In genomic region chr6:52217459-52217768, GRCm38 (mm10) we compare ENCODE assay signal across 9 mouse cellular contexts. TPM values are rescaled to one million over a fixed set of nuclear protein-coding genes. Genes with fewer than 3 reads are reported as not detected.
DNase-seq lines count a peak whose midpoint lies in the region; ATAC-seq and TF ChIP-seq lines count a peak whose summit lies in the region.
"Had no signal": no experiment of that assay in that cellular context is flagged by ENCODE, and none has a peak within 500 bp of the region (broad histone marks: within the 10 kb centered on the region; RNA-seq: fewer than 3 reads in every experiment).

No protein-coding gene starts in this region.

- no peak overlapping the region for H3K9ac ChIP-seq in heart, embryonic 11.5 days (ENCODE audit: low read depth, low read length)
- no peak overlapping the region for H3K9ac ChIP-seq in hindbrain, postnatal 0 days (replicated peaks; ENCODE audit: low read length)
- H3K9ac ChIP-seq in liver, embryonic 13.5 days: no peak overlapping the region
- H3K9ac ChIP-seq in neural tube, embryonic 12.5 days: peak overlapping the region; percentile 100

- H3K4me2 ChIP-seq in heart, embryonic 11.5 days: peak overlapping the region; percentile 54
- peak overlapping the region; percentile 31; the same call in 1 of the 2 replicates for H3K4me2 ChIP-seq in hindbrain, postnatal 0 days (ENCODE audit: low read depth, low read length)
- H3K4me2 ChIP-seq in liver, embryonic 13.5 days: peak overlapping the region; percentile 46
- peak overlapping the region; percentile 99 for H3K4me2 ChIP-seq in neural tube, embryonic 12.5 days (replicated peaks)

- no peak for TF ChIP-seq CTCF in hindbrain, postnatal 0 days (IDR thresholded peaks at IDR 0.05; ENCODE audit: low read depth)

- peaks cover 100% of the 10 kb centered on the region for H3K27me3 ChIP-seq in heart, embryonic 11.5 days (ENCODE audit: control insufficient read depth, insufficient read depth, low read length)
- H3K27me3 ChIP-seq in forebrain, embryonic 10.5 days (ENCODE audit: poor library complexity, severe bottlenecking): peaks cover 100% of the 10 kb centered on the region
- peaks cover 96% of the 10 kb centered on the region for H3K27me3 ChIP-seq in hindbrain, postnatal 0 days (ENCODE audit: insufficient read depth, low read length)
- H3K27me3 ChIP-seq in liver, embryonic 13.5 days: peaks cover 100% of the 10 kb centered on the region
- no peaks in the 10 kb centered on the region for H3K27me3 ChIP-seq in neural tube, embryonic 12.5 days (replicated peaks)
- H3K27me3 ChIP-seq: CH12.LX had no signal

- no peaks in the 10 kb centered on the region for H3K9me3 ChIP-seq in heart, embryonic 11.5 days (replicated peaks; ENCODE audit: control insufficient read depth, low read length)
- no peaks in the 10 kb centered on the region for H3K9me3 ChIP-seq in forebrain, embryonic 10.5 days
- no peaks in the 10 kb centered on the region for H3K9me3 ChIP-seq in hindbrain, postnatal 0 days (ENCODE audit: low read length)
- no peaks in the 10 kb centered on the region for H3K9me3 ChIP-seq in liver, embryonic 13.5 days (replicated peaks)
- no peaks in the 10 kb centered on the region for H3K9me3 ChIP-seq in neural tube, embryonic 12.5 days

- H3K36me3 ChIP-seq in heart, embryonic 11.5 days (ENCODE audit: control insufficient read depth, insufficient read depth, low read length): no peaks in the 10 kb centered on the region
- no peaks in the 10 kb centered on the region for H3K36me3 ChIP-seq in forebrain, embryonic 10.5 days (replicated peaks)
- H3K36me3 ChIP-seq in hindbrain, postnatal 0 days (ENCODE audit: insufficient read depth, low read length): no peaks in the 10 kb centered on the region
- H3K36me3 ChIP-seq in liver, embryonic 13.5 days: no peaks in the 10 kb centered on the region
- no peaks in the 10 kb centered on the region for H3K36me3 ChIP-seq in neural tube, embryonic 12.5 days

- DNase-seq in heart, postnatal 36 days: no peak
- DNase-seq in forebrain, embryonic 10.5 days (ENCODE audit: extremely low spot score, low spot score): peak; percentile 76
- DNase-seq in hindbrain, postnatal 0 days (ENCODE audit: low spot score): no peak
- DNase-seq in liver, embryonic 13.5 days: no peak
- no peak for DNase-seq in frontal cortex, postnatal 25 days (ENCODE audit: low spot score in 2 of 2)
- no peak for DNase-seq in cerebellum, adult 18-20 months

- H3K4me1 ChIP-seq in heart, embryonic 11.5 days (ENCODE audit: control insufficient read depth, insufficient read depth, low read length): peaks cover 10% of the 10 kb centered on the region
- peaks cover 30% of the 10 kb centered on the region for H3K4me1 ChIP-seq in forebrain, embryonic 10.5 days
- no peaks in the 10 kb centered on the region for H3K4me1 ChIP-seq in hindbrain, postnatal 0 days (ENCODE audit: insufficient read depth, low read length)
- H3K4me1 ChIP-seq in liver, embryonic 13.5 days (replicated peaks): peaks cover 15% of the 10 kb centered on the region
- H3K4me1 ChIP-seq in neural tube, embryonic 12.5 days: peaks cover 46% of the 10 kb centered on the region

- peak overlapping the region; percentile 27 for H3K4me3 ChIP-seq in heart, embryonic 11.5 days (ENCODE audit: low read depth, low read length)
- peak overlapping the region; percentile 42 for H3K4me3 ChIP-seq in forebrain, embryonic 10.5 days
- H3K4me3 ChIP-seq in hindbrain, postnatal 0 days (ENCODE audit: low read length): peak overlapping the region; percentile 23
- H3K4me3 ChIP-seq in liver, embryonic 13.5 days (replicated peaks): peak overlapping the region; percentile 37
- H3K4me3 ChIP-seq in neural tube, embryonic 12.5 days: peak overlapping the region; percentile 82

- no peak overlapping the region for H3K27ac ChIP-seq in heart, embryonic 11.5 days (ENCODE audit: low read depth, low read length)
- H3K27ac ChIP-seq in forebrain, embryonic 10.5 days: no peak overlapping the region
- H3K27ac ChIP-seq in hindbrain, postnatal 0 days: no peak overlapping the region
- H3K27ac ChIP-seq in liver, embryonic 13.5 days: no peak overlapping the region
- H3K27ac ChIP-seq in neural tube, embryonic 12.5 days: peak overlapping the region; percentile 99

- under 1% methylated on average over 25 of the region's 25 CpGs for WGBS in heart, embryonic 11.5 days (ENCODE audit: insufficient replicate concordance)
- WGBS in forebrain, embryonic 10.5 days: under 1% methylated on average over 25 of the region's 25 CpGs
- WGBS in hindbrain, postnatal 0 days: under 1% methylated on average over 25 of the region's 25 CpGs
- 2% methylated on average over 25 of the region's 25 CpGs for WGBS in liver, embryonic 13.5 days (ENCODE audit: insufficient replicate concordance)
- WGBS in neural tube, embryonic 12.5 days: under 1% methylated on average over 25 of the region's 25 CpGs

- intact Hi-C loops in heart, postnatal 36 days (cut with DNase I): loop anchor here (5.0 kb wide), 2 partner anchors 835 to 1040 kb away; no protein-coding TSS in a partner anchor

- peak; percentile 22; the same call in 1 of the 2 replicates for ATAC-seq in heart, embryonic 11.5 days (replicated peaks; ENCODE audit: insufficient number of reproducible peaks, low FRiP score, low TSS enrichment)
- ATAC-seq in hindbrain, postnatal 0 days: no peak
- ATAC-seq in liver, embryonic 13.5 days (ENCODE audit: low read depth): no peak
- ATAC-seq in neural tube, embryonic 12.5 days (ENCODE audit: low FRiP score, low read depth): peak; percentile 65

RNA-seq across cellular contexts. Expression of gene Hoxa7, which starts 4.2 kb away (rescaled TPM):
- polyA plus RNA-seq in heart, embryonic 11.5 days (2014; fragmentation: Nextera tagmentation; extraction: Ambion mirVana): 0.49 TPM in 2 replicates
- under 1 TPM; 0.24 to 0.47 TPM for total RNA-seq in heart, postnatal 36 days (2021)
- not detected in 2 replicates for polyA plus RNA-seq in forebrain, embryonic 10.5 days (2016; fragmentation: Nextera tagmentation; extraction: Ambion mirVana)
- 2.6 and 2.9 TPM in 2 replicates for total RNA-seq in hindbrain, postnatal 0 days (2014; rRNA removed)
- 1.3 and 3.9 TPM in 2 replicates for polyA plus RNA-seq in hindbrain, postnatal 0 days (2015; fragmentation: Nextera tagmentation; extraction: Ambion mirVana)
- polyA plus RNA-seq in liver, embryonic 13.5 days (2015; fragmentation: Nextera tagmentation; extraction: Ambion mirVana): 0.52 and 0.59 TPM in 2 replicates
- 81.2 and 102 TPM in 2 replicates for polyA plus RNA-seq in neural tube, embryonic 12.5 days (2016; fragmentation: Nextera tagmentation; extraction: Ambion mirVana)

RNA-seq across cellular contexts. Expression of gene Gm28308, which starts 4.3 kb away (rescaled TPM):
- polyA plus RNA-seq in heart, embryonic 11.5 days (2014; fragmentation: Nextera tagmentation; extraction: Ambion mirVana): not detected in 2 replicates
- total RNA-seq in heart, postnatal 36 days (2021): not detected
- not detected in 2 replicates for polyA plus RNA-seq in forebrain, embryonic 10.5 days (2016; fragmentation: Nextera tagmentation; extraction: Ambion mirVana)
- total RNA-seq in hindbrain, postnatal 0 days (2014; rRNA removed): 0.83 and 2.2 TPM in 2 replicates
- polyA plus RNA-seq in hindbrain, postnatal 0 days (2015; fragmentation: Nextera tagmentation; extraction: Ambion mirVana): not detected in 2 replicates
- polyA plus RNA-seq in liver, embryonic 13.5 days (2015; fragmentation: Nextera tagmentation; extraction: Ambion mirVana): not detected in 2 replicates
- not detected in 2 replicates for polyA plus RNA-seq in neural tube, embryonic 12.5 days (2016; fragmentation: Nextera tagmentation; extraction: Ambion mirVana)
- total RNA-seq: CH12.LX had no signal

RNA-seq across cellular contexts. Expression of gene Hoxa3, which starts 4.3 kb away (rescaled TPM):
- polyA plus RNA-seq in heart, embryonic 11.5 days (2014; fragmentation: Nextera tagmentation; extraction: Ambion mirVana): 1.5 and 2.2 TPM in 2 replicates
- 1 to 10 TPM in 1 of 2 experiments, under 1 TPM in 1; 0.42 to 1.1 TPM for total RNA-seq in heart, postnatal 36 days (2021)
- not detected in 2 replicates for polyA plus RNA-seq in forebrain, embryonic 10.5 days (2016; fragmentation: Nextera tagmentation; extraction: Ambion mirVana)
- total RNA-seq in hindbrain, postnatal 0 days (2014; rRNA removed): 8.7 and 9.8 TPM in 2 replicates
- 7.9 and 8.8 TPM in 2 replicates for polyA plus RNA-seq in hindbrain, postnatal 0 days (2015; fragmentation: Nextera tagmentation; extraction: Ambion mirVana)
- 0.24 and 0.43 TPM in 2 replicates for polyA plus RNA-seq in liver, embryonic 13.5 days (2015; fragmentation: Nextera tagmentation; extraction: Ambion mirVana)
- 21.1 and 25.1 TPM in 2 replicates for polyA plus RNA-seq in neural tube, embryonic 12.5 days (2016; fragmentation: Nextera tagmentation; extraction: Ambion mirVana)

RNA-seq across cellular contexts. Expression of gene Hoxa6, which starts 8.9 kb away (rescaled TPM):
- not detected in 2 replicates for polyA plus RNA-seq in heart, embryonic 11.5 days (2014; fragmentation: Nextera tagmentation; extraction: Ambion mirVana)
- total RNA-seq in heart, postnatal 36 days (2021): not detected
- polyA plus RNA-seq in forebrain, embryonic 10.5 days (2016; fragmentation: Nextera tagmentation; extraction: Ambion mirVana): not detected in 2 replicates
- 12.3 and 25.8 TPM in 2 replicates for total RNA-seq in hindbrain, postnatal 0 days (2014; rRNA removed)
- 6.0 and 7.7 TPM in 2 replicates for polyA plus RNA-seq in hindbrain, postnatal 0 days (2015; fragmentation: Nextera tagmentation; extraction: Ambion mirVana)
- not detected in 2 replicates for polyA plus RNA-seq in liver, embryonic 13.5 days (2015; fragmentation: Nextera tagmentation; extraction: Ambion mirVana)
- 34.7 and 34.9 TPM in 2 replicates for polyA plus RNA-seq in neural tube, embryonic 12.5 days (2016; fragmentation: Nextera tagmentation; extraction: Ambion mirVana)

RNA-seq across cellular contexts. Expression of gene Hoxa5, which starts 13.0 kb away (rescaled TPM):
- polyA plus RNA-seq in heart, embryonic 11.5 days (2014; fragmentation: Nextera tagmentation; extraction: Ambion mirVana): 2.4 and 2.6 TPM in 2 replicates
- under 1 TPM; 0.62 to 0.72 TPM for total RNA-seq in heart, postnatal 36 days (2021)
- polyA plus RNA-seq in forebrain, embryonic 10.5 days (2016; fragmentation: Nextera tagmentation; extraction: Ambion mirVana): not detected in 2 replicates
- 99.2 and 108 TPM in 2 replicates for total RNA-seq in hindbrain, postnatal 0 days (2014; rRNA removed)
- 81.7 and 89.4 TPM in 2 replicates for polyA plus RNA-seq in hindbrain, postnatal 0 days (2015; fragmentation: Nextera tagmentation; extraction: Ambion mirVana)
- polyA plus RNA-seq in liver, embryonic 13.5 days (2015; fragmentation: Nextera tagmentation; extraction: Ambion mirVana): 0.83 and 1.2 TPM in 2 replicates
- polyA plus RNA-seq in neural tube, embryonic 12.5 days (2016; fragmentation: Nextera tagmentation; extraction: Ambion mirVana): 72.6 and 76.1 TPM in 2 replicates

Comparison
In these comparisons a context has a peak if more than half of its experiments do, and no peak if none do; other contexts are left out.
1. ATAC-seq: peak in heart, embryonic 11.5 days (single experiment) and neural tube, embryonic 12.5 days (single experiment); none in hindbrain, postnatal 0 days (single experiment) and liver, embryonic 13.5 days (single experiment).
2. H3K4me2 ChIP-seq: peak in every context shown above with its lines; median percentile 99 in neural tube, embryonic 12.5 days; 54 in heart, embryonic 11.5 days; 46 in liver, embryonic 13.5 days; 31 in hindbrain, postnatal 0 days.
3. H3K4me3 ChIP-seq: peak in every context shown above with its lines; median percentile 82 in neural tube, embryonic 12.5 days; 42 in forebrain, embryonic 10.5 days; 37 in liver, embryonic 13.5 days; 27 in heart, embryonic 11.5 days; 23 in hindbrain, postnatal 0 days.
4. RNA of gene Hoxa7, which starts 4.2 kb away (polyA plus RNA-seq): 81.2 to 102 TPM in neural tube, embryonic 12.5 days; 1.3 to 3.9 TPM in hindbrain, postnatal 0 days, 0.52 to 0.59 TPM in liver, embryonic 13.5 days, 0.49 TPM in heart, embryonic 11.5 days and not detected in forebrain, embryonic 10.5 days; every median in the first group is over 10 times any median in the second.